Mouse (Mus musculus) liver, adult 2 months (tissue): ENCODE measurements around the gene Lin28a.

Source experiments
- CTCF ChIP-seq: fragments of 200-500 bp; IDR thresholded peaks from 2 replicates; pipeline ENCODE4 v1.5.1; 2011; ENCODE audit warnings: low read depth, low read length, control low read depth
- POLR2A ChIP-seq: fragments of 200-500 bp; IDR thresholded peaks from 2 replicates; pipeline ENCODE4 v1.6.1; 2011; ENCODE audit warnings: low read length, control low read depth; ENCODE audit not compliant: insufficient read depth; ENCODE audit errors: extremely low read depth

- TF ChIP-seq POLR2A (no peak), CTCF (no peak)
Measured at GRCm38 (mm10) chr4:134006845-134007244, 11.8 kb downstream of the Lin28a start.
